Mouse (Mus musculus): Measurements from ENCODE around the gene Hoxa6. TPM values are rescaled to one million over a fixed set of nuclear protein-coding genes. Genes with fewer than 3 reads are reported as not detected.

Hoxa6 gene
- polyA plus RNA-seq, 1 experiment from 2014 or later: not detected

DNA sequence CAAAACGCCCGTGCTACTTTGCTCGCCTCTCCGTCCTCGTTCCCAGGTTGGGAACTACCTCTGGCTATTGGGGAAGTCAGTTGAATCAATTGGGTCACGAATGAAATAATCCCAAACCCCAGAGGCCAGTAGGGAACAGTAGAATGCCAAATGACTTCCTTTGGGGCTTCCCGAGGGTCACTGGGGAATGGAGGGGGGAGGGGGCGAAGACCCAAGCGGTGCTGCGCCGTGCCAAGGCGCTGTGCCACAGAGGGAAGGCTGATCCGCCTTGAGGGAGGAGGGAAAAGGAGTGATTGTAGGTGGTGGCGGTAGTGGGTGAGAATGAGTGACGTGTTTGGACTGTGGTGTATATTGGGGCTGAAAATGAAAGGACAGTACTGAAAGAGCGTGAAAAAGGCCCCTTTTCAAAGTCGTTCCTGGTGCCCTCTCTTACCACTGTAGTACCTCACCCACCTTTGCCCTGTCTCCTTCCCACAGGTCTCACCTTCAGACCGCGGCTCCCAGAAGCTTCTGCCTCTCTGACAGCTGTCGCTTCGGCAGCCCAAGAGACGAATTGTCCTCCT is 4.1 kb upstream of the Hoxa6 start:
- Histone ChIP-seq H3K4me3 (no peak overlapping the region), H3K27ac (no peak overlapping the region), H3K36me3 (replicated peaks) (no peaks in the 10 kb centered on the region), H3K4me1 (peaks cover 33% of the 10 kb centered on the region), H3K9me3 (no peaks in the 10 kb centered on the region), H3K27me3 (ENCODE audit: poor library complexity, severe bottlenecking) (peaks cover 100% of the 10 kb centered on the region)
- 2% methylated on average over 22 of the region's 22 CpGs for WGBS
- DNase-seq (ENCODE audit: extremely low spot score, low spot score): no peak

DNA sequence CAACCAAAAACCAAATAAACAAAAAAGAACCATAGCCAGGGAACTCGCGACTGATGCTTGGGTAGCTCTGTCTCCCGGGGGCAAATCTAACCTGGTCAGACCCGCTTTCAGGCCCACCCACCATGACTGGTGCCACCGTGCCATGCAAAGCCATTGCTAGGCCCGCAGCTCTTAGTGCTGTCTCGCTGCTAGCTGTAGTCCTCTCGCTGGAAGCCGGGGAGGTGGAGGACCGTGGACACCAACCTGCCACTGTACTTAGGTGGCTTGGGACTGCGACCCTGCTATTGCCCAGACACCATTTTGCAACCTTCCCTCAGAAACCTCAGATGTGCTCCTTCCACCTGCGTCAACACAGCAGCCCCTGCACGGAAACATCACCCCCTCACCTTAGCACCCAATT is 3.4 kb upstream of the Hoxa6 start:
- Histone ChIP-seq H3K9me3 (no peaks in the 10 kb centered on the region), H3K36me3 (replicated peaks) (no peaks in the 10 kb centered on the region), H3K27ac (no peak overlapping the region), H3K4me3 (no peak overlapping the region), H3K4me1 (peaks cover 26% of the 10 kb centered on the region), H3K27me3 (ENCODE audit: poor library complexity, severe bottlenecking) (peaks cover 100% of the 10 kb centered on the region)
- 3% methylated on average over 13 of the region's 13 CpGs for WGBS
- DNase-seq (ENCODE audit: extremely low spot score, low spot score): no peak

- under 1% methylated on average over 37 of the region's 37 CpGs for WGBS
Measured at GRCm38 (mm10) chr6:52211170-52211935, 2.8 kb upstream of the Hoxa6 start.

DNA sequence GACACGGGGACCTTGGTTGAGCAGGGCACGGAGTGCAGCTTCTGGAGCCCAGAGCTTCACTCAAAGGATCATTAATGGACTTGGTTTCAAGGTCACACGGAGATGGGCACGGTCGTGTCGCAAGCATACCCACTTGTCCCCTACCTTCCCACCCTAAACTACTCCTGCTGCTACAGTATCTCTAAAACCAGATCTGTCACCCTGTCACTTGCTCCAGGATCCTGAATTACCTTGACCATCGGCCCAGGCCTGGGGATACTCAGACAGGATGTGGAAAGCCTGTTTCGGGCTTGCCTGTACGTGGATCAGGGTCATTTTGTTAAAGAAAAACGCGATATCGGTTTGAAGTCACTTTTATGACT is 1.1 kb upstream of the Hoxa6 start:
- Histone ChIP-seq H3K27ac (no peak overlapping the region), H3K4me1 (peaks cover 20% of the 10 kb centered on the region), H3K9me3 (no peaks in the 10 kb centered on the region), H3K27me3 (ENCODE audit: poor library complexity, severe bottlenecking) (peaks cover 100% of the 10 kb centered on the region), H3K4me3 (no peak overlapping the region), H3K36me3 (replicated peaks) (no peaks in the 10 kb centered on the region)
- 5% methylated on average over 12 of the region's 12 CpGs for WGBS
- DNase-seq (ENCODE audit: extremely low spot score, low spot score): no peak

More at GRCm38 (mm10) chr6:52211170-52211935, 2.8 kb upstream of the Hoxa6 start:
- Histone ChIP-seq H3K4me1 (peaks cover 23% of the 10 kb centered on the region), H3K36me3 (replicated peaks) (no peaks in the 10 kb centered on the region), H3K27me3 (ENCODE audit: poor library complexity, severe bottlenecking) (peaks cover 100% of the 10 kb centered on the region), H3K27ac (no peak overlapping the region), H3K9me3 (no peaks in the 10 kb centered on the region), H3K4me3 (no peak overlapping the region)
- peak; percentile 76 for DNase-seq (ENCODE audit: extremely low spot score, low spot score)

- H3K27me3 ChIP-seq (ENCODE audit: poor library complexity, severe bottlenecking): peaks cover 100% of the 10 kb centered on the region
- no peak for DNase-seq (ENCODE audit: extremely low spot score, low spot score)
- WGBS: 2% methylated on average over 18 of the region's 18 CpGs
- no peaks in the 10 kb centered on the region for H3K9me3 ChIP-seq
- H3K27ac ChIP-seq: no peak overlapping the region
- no peaks in the 10 kb centered on the region for H3K36me3 ChIP-seq (replicated peaks)
- H3K4me1 ChIP-seq: peaks cover 25% of the 10 kb centered on the region
- no peak overlapping the region for H3K4me3 ChIP-seq
Measured at GRCm38 (mm10) chr6:52208868-52209684, 554 bp upstream of the Hoxa6 start.

GRCm38 (mm10) chr6:52207684-52207976 is 892 bp downstream of the Hoxa6 start:
- peaks cover 31% of the 10 kb centered on the region for H3K4me1 ChIP-seq
- no peak overlapping the region for H3K27ac ChIP-seq
- no peaks in the 10 kb centered on the region for H3K36me3 ChIP-seq (replicated peaks)
- peaks cover 100% of the 10 kb centered on the region for H3K27me3 ChIP-seq (ENCODE audit: poor library complexity, severe bottlenecking)
- no peak for DNase-seq (ENCODE audit: extremely low spot score, low spot score)
- no peak overlapping the region for H3K4me3 ChIP-seq
- H3K9me3 ChIP-seq: no peaks in the 10 kb centered on the region

DNA sequence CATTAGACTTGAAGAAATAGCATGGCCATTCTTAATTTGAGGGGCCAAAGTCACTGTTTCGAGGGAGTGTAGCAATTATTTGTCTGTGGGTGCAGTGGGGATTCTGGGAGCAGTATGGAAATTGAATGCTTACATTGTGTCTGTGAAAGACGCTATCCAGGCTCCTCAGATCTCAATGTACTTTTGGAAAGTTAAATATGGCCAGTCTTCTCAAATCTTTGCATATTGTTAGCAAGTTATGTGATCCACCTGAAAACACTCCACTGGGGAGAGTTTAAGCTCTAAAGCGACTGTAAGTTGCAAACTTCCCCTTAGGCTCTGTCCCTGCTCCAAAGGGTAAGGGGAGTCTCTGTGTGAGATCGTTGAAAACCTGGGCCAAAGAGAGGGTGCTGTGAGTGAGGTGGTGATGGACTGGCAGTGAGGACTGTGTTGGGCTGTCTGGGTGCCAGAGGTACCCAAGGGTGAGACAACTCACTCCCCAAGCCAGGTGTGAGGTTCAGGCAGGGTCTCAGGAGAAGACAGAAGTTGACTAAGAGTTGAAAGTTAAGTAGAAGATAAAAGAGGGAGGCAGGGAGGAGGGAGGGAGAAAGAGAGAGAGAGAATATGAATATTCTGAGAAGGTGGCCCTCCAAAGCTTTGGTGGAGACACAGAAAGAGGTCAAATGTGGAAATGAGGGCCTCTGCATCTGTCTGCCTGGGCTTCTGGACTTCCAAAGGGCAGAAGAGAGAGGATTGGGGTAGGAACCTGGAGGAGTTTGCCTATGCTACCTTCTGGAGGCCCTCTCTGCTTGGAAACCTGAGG is 1.4 kb downstream of the Hoxa6 start:
- no peak for DNase-seq (ENCODE audit: extremely low spot score, low spot score)
- H3K36me3 ChIP-seq (replicated peaks): no peaks in the 10 kb centered on the region
- 2% methylated on average over 4 of the region's 4 CpGs for WGBS

DNA sequence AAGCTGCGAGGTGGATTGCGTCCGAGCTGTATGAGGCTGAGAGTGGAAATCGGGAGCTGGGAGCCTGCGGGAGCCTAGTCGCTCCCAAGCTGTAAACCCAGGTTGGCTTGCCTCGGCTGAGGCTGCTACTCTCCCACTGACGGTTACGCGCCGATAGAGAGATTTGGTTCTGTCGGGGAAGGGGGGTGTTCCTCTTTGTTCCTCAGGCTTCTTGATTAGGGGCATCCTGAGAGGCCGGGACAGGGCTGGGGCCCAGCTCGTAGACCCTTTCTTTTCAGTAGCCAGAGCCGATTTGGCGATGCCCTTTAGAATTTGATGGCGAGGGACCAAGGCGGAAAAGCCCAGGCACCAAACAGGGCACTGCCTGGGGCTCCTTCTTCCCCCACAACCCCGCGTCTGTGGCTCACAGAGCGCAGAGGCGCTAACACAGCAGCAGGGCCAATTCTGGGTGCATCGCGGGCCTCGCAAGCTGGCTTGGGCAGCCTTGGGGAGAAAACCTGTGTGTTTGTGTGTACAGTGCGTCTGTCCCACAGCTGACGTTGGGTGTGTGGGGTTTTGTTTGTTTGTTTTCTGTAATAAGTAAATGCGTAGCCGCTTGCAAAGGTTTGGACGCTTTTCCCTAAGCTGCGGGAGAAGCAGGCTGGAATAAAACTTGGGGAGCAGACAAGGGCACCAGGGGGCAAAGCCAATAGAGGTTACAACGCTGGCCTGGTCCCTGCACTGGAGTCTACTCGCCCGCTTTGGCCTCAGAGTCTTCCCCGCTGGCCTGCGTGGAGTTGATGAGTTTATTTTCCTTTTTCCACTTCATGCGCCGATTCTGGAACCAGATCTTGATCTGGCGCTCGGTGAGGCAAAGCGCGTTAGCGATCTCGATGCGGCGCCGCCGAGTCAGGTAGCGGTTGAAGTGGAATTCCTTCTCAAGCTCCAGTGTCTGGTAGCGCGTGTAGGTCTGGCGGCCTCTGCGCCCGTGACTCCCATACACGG is 2.6 kb downstream of the Hoxa6 start:
- Histone ChIP-seq H3K27ac (no peak overlapping the region), H3K36me3 (replicated peaks) (no peaks in the 10 kb centered on the region), H3K27me3 (ENCODE audit: poor library complexity, severe bottlenecking) (peaks cover 100% of the 10 kb centered on the region), H3K4me3 (no peak overlapping the region), H3K9me3 (no peaks in the 10 kb centered on the region), H3K4me1 (peaks cover 24% of the 10 kb centered on the region)
- no peak for DNase-seq (ENCODE audit: extremely low spot score, low spot score)
- WGBS: 1% methylated on average over 55 of the region's 55 CpGs

More for the DNA sequence above, 1.4 kb downstream of the Hoxa6 start:
- Histone ChIP-seq H3K27me3 (ENCODE audit: poor library complexity, severe bottlenecking) (peaks cover 100% of the 10 kb centered on the region), H3K4me1 (peaks cover 31% of the 10 kb centered on the region), H3K9me3 (no peaks in the 10 kb centered on the region), H3K4me3 (no peak overlapping the region), H3K27ac (no peak overlapping the region)

GRCm38 (mm10) chr6:52205221-52205620 is 3.3 kb downstream of the Hoxa6 start:
- Histone ChIP-seq H3K9me3 (no peaks in the 10 kb centered on the region), H3K4me3 (no peak overlapping the region), H3K36me3 (replicated peaks) (no peaks in the 10 kb centered on the region), H3K27me3 (ENCODE audit: poor library complexity, severe bottlenecking) (peaks cover 100% of the 10 kb centered on the region), H3K27ac (no peak overlapping the region), H3K4me1 (peaks cover 24% of the 10 kb centered on the region)
- 6% methylated on average over 14 of the region's 14 CpGs for WGBS
- DNase-seq (ENCODE audit: extremely low spot score, low spot score): no peak

- peak; percentile 58 for DNase-seq (ENCODE audit: extremely low spot score, low spot score)
- WGBS: 1% methylated on average over 65 of the region's 65 CpGs
- no peak within 1 kb of the TSS for H3K27ac ChIP-seq
Measured at GRCm38 (mm10) chr6:52204050-52204752, 4.3 kb downstream of the Hoxa6 start, which contains the start of gene Hoxa5. TSS of gene Hoxa5 (minus strand) at chr6:52204587.

GRCm38 (mm10) chr6:52203371-52204049 is 5.0 kb downstream of the Hoxa6 start:
- Histone ChIP-seq H3K4me3 (peak overlapping the region; percentile 31), H3K36me3 (replicated peaks) (no peaks in the 10 kb centered on the region), H3K27me3 (ENCODE audit: poor library complexity, severe bottlenecking) (peaks cover 100% of the 10 kb centered on the region), H3K27ac (no peak overlapping the region), H3K9me3 (no peaks in the 10 kb centered on the region), H3K4me1 (peaks cover 20% of the 10 kb centered on the region)
- DNase-seq (ENCODE audit: extremely low spot score, low spot score): no peak
- WGBS: under 1% methylated on average over 46 of the region's 46 CpGs

More at GRCm38 (mm10) chr6:52204050-52204752, 4.3 kb downstream of the Hoxa6 start, which contains the start of gene Hoxa5:
- H3K9me3 ChIP-seq: no peaks in the 10 kb centered on the region
- peaks cover 100% of the 10 kb centered on the region for H3K27me3 ChIP-seq (ENCODE audit: poor library complexity, severe bottlenecking)
- H3K4me3 ChIP-seq: peak within 1 kb of the TSS; percentile 31
- no peaks in the 10 kb centered on the region for H3K36me3 ChIP-seq (replicated peaks)
- peaks cover 24% of the 10 kb centered on the region for H3K4me1 ChIP-seq
